Mouse (Mus musculus): Measurements from ENCODE around the gene Cadm4. TPM values are rescaled to one million over a fixed set of nuclear protein-coding genes. Genes with fewer than 3 reads are reported as not detected.

Gene Cadm4
- polyA plus RNA-seq, 1 experiment from 2014 or later = 6.7 TPM

DNA sequence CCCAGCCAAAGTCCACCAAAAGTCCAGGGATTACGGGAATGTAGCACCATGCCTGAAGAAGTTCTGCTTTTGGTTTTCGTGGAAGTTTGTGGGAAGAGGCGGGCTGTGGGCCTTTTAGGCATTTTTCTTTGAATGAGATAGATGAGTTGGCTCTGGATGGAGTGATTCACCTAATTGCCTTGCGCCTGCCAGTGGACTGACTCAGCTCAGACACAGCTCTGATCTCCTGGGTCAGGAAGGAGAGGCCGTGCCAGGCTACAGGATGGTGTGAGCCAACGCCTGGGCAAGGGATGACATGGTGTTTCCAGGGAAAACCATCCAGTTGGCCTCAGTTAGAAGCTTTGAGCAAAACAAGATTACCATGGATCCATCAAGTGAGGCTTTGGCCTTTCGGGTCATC is 11.5 kb upstream of the Cadm4 start:
- WGBS = 95% methylated on average over 7 of the region's 7 CpGs
- Histone ChIP-seq H3K4me2 (no peak overlapping the region), H3K9ac (no peak overlapping the region), H3K4me1 (peaks cover 10% of the 10 kb centered on the region), H3K27me3 (no peaks in the 10 kb centered on the region), H3K4me3 (no peak overlapping the region), H3K27ac (no peak overlapping the region), H3K36me3 (no peaks in the 10 kb centered on the region), H3K9me3 (peaks cover 8% of the 10 kb centered on the region; the same call in 1 of the 2 replicates)
- ATAC-seq (ENCODE audit: insufficient number of reproducible peaks, insufficient read depth, low FRiP score, low TSS enrichment, low read depth) = no peak

- Histone ChIP-seq H3K36me3 (no peaks in the 10 kb centered on the region), H3K9ac (no peak overlapping the region), H3K27me3 (no peaks in the 10 kb centered on the region), H3K4me1 (peaks cover 10% of the 10 kb centered on the region), H3K27ac (no peak overlapping the region), H3K9me3 (peaks cover 8% of the 10 kb centered on the region; the same call in 1 of the 2 replicates), H3K4me2 (no peak overlapping the region), H3K4me3 (no peak overlapping the region)
- ATAC-seq (ENCODE audit: insufficient number of reproducible peaks, insufficient read depth, low FRiP score, low TSS enrichment, low read depth) = no peak
- 70% methylated on average over 6 of the region's 6 CpGs for WGBS
These were observed 9.4 kb upstream of the Cadm4 start for GRCm38 (mm10) chr7:24472442-24472841.

DNA sequence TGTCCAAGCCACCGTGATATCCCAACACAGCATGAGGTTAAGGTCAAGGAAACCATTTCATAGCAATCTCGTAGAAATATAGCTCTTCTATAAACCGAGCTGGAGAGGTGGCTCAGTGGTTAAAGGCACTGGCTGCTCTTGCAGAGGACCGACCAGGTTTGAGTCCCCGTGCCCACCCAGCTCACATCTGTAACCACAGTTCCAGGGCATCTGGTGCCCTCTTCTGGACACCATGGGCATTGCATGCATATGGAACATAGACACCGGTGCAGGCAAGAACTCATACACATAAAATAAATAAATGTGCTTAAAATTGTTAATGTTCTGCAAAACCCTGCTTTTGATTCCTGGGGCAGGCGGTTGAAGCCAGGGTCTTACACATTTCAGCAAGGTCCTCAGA is 8.9 kb upstream of the Cadm4 start:
- Histone ChIP-seq H3K9ac (no peak overlapping the region), H3K4me1 (peaks cover 10% of the 10 kb centered on the region), H3K27me3 (no peaks in the 10 kb centered on the region), H3K9me3 (peaks cover 11% of the 10 kb centered on the region; the same call in 1 of the 2 replicates), H3K4me2 (no peak overlapping the region), H3K27ac (no peak overlapping the region), H3K36me3 (no peaks in the 10 kb centered on the region), H3K4me3 (no peak overlapping the region)
- no peak for ATAC-seq (ENCODE audit: insufficient number of reproducible peaks, insufficient read depth, low FRiP score, low TSS enrichment, low read depth)
- 68% methylated on average over 7 of the region's 7 CpGs for WGBS

- Histone ChIP-seq H3K4me1 (peaks cover 10% of the 10 kb centered on the region), H3K36me3 (no peaks in the 10 kb centered on the region), H3K9ac (no peak overlapping the region), H3K4me2 (no peak overlapping the region), H3K4me3 (no peak overlapping the region), H3K27ac (no peak overlapping the region), H3K9me3 (peaks cover 10% of the 10 kb centered on the region; the same call in 1 of the 2 replicates), H3K27me3 (no peaks in the 10 kb centered on the region; the same call in 1 of the 2 replicates)
- WGBS = 52% methylated on average over 10 of the region's 10 CpGs
- no peak for ATAC-seq (ENCODE audit: insufficient number of reproducible peaks, insufficient read depth, low FRiP score, low TSS enrichment, low read depth)
These were observed 7.8 kb upstream of the Cadm4 start for GRCm38 (mm10) chr7:24473913-24474529.

GRCm38 (mm10) chr7:24474811-24475506 is 6.9 kb upstream of the Cadm4 start:
- Histone ChIP-seq H3K36me3 (no peaks in the 10 kb centered on the region), H3K4me2 (peak overlapping the region; percentile 50), H3K9me3 (0 out of 2 replicates have a peak, but pooled peaks cover 2% of the 10 kb centered on the region), H3K27me3 (peaks cover 4% of the 10 kb centered on the region; the same call in 1 of the 2 replicates), H3K9ac (peak overlapping the region; percentile 32; the same call in 1 of the 2 replicates), H3K27ac (peak overlapping the region; percentile 28; the same call in 1 of the 2 replicates), H3K4me1 (peaks cover 10% of the 10 kb centered on the region), H3K4me3 (peak overlapping the region; percentile 13; the same call in 1 of the 2 replicates)
- ATAC-seq (ENCODE audit: insufficient number of reproducible peaks, insufficient read depth, low FRiP score, low TSS enrichment, low read depth) = no peak
- WGBS = 26% methylated on average over 21 of the region's 21 CpGs

DNA sequence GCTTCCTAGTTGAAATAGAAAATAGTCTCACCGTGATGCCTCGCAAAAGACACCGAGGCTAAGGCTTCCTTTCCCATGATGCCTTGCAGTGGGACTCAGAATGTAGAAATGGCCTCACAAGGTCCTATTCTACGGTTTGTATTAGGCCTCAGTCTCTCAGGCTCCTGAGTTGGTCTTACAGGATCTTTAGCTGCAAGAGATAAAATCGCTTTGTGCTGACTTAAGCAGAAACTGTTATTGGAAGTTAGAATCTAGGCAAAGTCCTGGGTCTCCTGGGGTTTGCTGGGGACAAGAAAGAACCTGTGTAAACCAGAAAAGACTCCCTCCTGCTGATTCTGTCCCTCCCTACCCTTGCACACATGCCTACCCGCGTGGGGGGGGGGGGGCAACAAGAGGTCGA is 5.5 kb upstream of the Cadm4 start:
- H3K9ac ChIP-seq = no peak overlapping the region
- H3K27ac ChIP-seq = no peak overlapping the region
- H3K9me3 ChIP-seq = 0 out of 2 replicates have a peak, but pooled peaks cover 2% of the 10 kb centered on the region
- peaks cover 17% of the 10 kb centered on the region for H3K27me3 ChIP-seq
- H3K4me2 ChIP-seq = no peak overlapping the region
- H3K4me1 ChIP-seq = peaks cover 15% of the 10 kb centered on the region
- no peaks in the 10 kb centered on the region for H3K36me3 ChIP-seq
- 81% methylated on average over 8 of the region's 8 CpGs for WGBS
- no peak for ATAC-seq (ENCODE audit: insufficient number of reproducible peaks, insufficient read depth, low FRiP score, low TSS enrichment, low read depth)
- no peak overlapping the region for H3K4me3 ChIP-seq

- Histone ChIP-seq H3K27me3 (peaks cover 20% of the 10 kb centered on the region), H3K27ac (no peak overlapping the region), H3K4me3 (no peak overlapping the region), H3K36me3 (no peaks in the 10 kb centered on the region), H3K9ac (no peak overlapping the region), H3K4me2 (no peak overlapping the region), H3K9me3 (0 out of 2 replicates have a peak, but pooled peaks cover 2% of the 10 kb centered on the region), H3K4me1 (peaks cover 17% of the 10 kb centered on the region)
- no peak for ATAC-seq (ENCODE audit: insufficient number of reproducible peaks, insufficient read depth, low FRiP score, low TSS enrichment, low read depth)
- 84% methylated on average over 7 of the region's 7 CpGs for WGBS
These were observed 5.0 kb upstream of the Cadm4 start for GRCm38 (mm10) chr7:24476856-24477255.

DNA sequence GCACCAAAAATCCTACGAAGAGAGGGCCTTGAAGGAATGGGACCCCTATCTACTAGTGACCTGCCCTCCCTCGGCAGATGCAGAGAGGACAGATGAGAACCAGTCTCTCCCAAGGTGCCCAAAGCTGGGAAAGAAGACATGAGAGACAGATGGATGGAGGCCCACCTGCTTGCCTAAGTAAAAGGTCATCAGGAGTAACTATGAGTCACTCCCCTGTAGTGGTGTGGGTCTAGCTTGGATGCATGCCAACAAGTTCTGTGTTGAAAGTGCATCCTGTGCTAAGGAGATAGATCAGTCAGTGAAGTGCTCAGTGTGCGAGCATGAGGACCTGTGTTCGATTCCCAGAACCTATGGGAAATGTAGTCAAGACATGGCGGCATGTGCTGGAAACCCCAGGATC is 2.9 kb upstream of the Cadm4 start:
- H3K27me3 ChIP-seq = peaks cover 30% of the 10 kb centered on the region
- no peak overlapping the region for H3K9ac ChIP-seq
- H3K4me3 ChIP-seq = no peak overlapping the region
- no peak overlapping the region for H3K4me2 ChIP-seq
- no peak overlapping the region for H3K27ac ChIP-seq
- no peaks in the 10 kb centered on the region for H3K36me3 ChIP-seq
- 82% methylated on average over 5 of the region's 5 CpGs for WGBS
- H3K9me3 ChIP-seq = 0 out of 2 replicates have a peak, but pooled peaks cover 2% of the 10 kb centered on the region
- no peak for ATAC-seq (ENCODE audit: insufficient number of reproducible peaks, insufficient read depth, low FRiP score, low TSS enrichment, low read depth)
- H3K4me1 ChIP-seq = peaks cover 22% of the 10 kb centered on the region

- no peak overlapping the region for H3K9ac ChIP-seq
- peaks cover 37% of the 10 kb centered on the region for H3K27me3 ChIP-seq
- H3K27ac ChIP-seq = no peak overlapping the region
These were observed 2.1 kb upstream of the Cadm4 start for GRCm38 (mm10) chr7:24479685-24480084.

DNA sequence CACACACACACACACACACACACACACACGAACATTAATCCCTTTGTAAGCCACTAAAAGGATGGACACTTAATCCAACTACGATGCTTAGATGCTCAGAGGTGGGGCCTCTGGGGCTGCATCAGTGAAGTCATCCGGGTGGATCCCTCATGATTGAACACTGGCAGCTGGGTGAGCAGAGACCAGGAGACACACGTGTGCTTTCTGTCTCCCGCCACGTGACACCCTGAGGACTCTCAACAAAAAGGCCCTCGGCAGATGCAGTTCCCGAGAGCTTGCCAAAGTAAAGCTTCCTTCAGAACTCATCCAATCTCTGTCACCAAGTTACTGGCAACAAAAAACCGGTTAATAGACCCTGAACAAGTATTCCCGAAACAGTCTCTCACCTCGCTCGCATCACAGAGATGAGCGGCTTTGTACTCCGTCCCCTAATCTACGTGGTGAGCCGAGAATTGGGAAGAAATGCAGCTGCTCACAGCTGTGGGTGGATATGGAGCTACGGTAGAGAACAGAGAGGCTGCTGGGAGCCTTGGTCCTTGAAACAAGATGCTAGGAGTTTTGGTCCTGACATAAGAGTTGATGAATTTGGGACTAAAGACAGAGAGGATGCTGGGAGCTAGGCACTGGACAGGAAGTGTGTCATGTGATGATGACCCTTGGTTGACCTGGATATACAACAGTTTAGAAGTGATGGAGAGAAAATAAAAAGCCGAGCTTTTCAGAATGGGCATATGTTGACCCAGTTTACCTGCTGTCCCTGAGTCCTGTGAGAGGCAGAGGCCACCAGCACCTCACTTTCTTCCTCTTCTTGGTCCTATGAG is 1.5 kb upstream of the Cadm4 start:
- ATAC-seq (ENCODE audit: insufficient number of reproducible peaks, insufficient read depth, low FRiP score, low TSS enrichment, low read depth) = no peak
- H3K4me2 ChIP-seq = peak overlapping the region; percentile 95; the same call in 1 of the 2 replicates
- WGBS = 59% methylated on average over 18 of the region's 18 CpGs

More at GRCm38 (mm10) chr7:24479685-24480084, 2.1 kb upstream of the Cadm4 start:
- Histone ChIP-seq H3K36me3 (no peaks in the 10 kb centered on the region), H3K9me3 (0 out of 2 replicates have a peak, but pooled peaks cover 2% of the 10 kb centered on the region), H3K4me2 (no peak overlapping the region), H3K4me1 (peaks cover 19% of the 10 kb centered on the region), H3K4me3 (no peak overlapping the region)
- WGBS = 87% methylated on average over 2 of the region's 2 CpGs
- ATAC-seq (ENCODE audit: insufficient number of reproducible peaks, insufficient read depth, low FRiP score, low TSS enrichment, low read depth) = no peak

DNA sequence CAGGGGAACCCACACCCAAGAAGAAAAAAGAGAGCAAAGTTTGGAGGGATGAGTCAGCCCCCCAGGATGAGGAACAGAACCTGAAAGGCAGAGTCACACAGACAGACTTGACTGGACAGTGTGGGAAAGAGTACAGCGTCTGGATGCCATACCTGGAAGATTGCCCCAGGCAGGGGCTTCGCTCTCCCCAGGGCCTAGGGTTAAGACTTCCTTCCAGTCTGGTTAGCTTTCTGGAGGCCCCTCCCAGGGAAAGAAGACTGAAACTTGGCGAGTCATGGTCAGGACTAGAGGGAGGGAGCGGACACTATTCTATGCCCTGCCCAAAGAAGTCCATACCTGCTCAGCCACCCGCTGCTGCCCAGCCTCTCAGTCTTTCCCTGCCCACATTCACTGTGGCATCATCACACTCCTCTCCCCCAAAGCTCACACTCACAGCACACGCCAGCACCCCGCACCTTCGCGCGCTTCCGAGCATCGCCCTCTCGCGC is 793 bp upstream of the Cadm4 start:
- Histone ChIP-seq H3K4me1 (peaks cover 12% of the 10 kb centered on the region), H3K4me2 (peak overlapping the region; percentile 95), H3K4me3 (peak overlapping the region; percentile 68), H3K9ac (peak overlapping the region; percentile 75), H3K9me3 (0 out of 2 replicates have a peak, but pooled peaks cover 2% of the 10 kb centered on the region), H3K27me3 (peaks cover 43% of the 10 kb centered on the region), H3K27ac (no peak overlapping the region), H3K36me3 (no peaks in the 10 kb centered on the region)
- ATAC-seq (ENCODE audit: insufficient number of reproducible peaks, insufficient read depth, low FRiP score, low TSS enrichment, low read depth) = peak; percentile 33; the same call in 1 of the 2 replicates
- 8% methylated on average over 14 of the region's 14 CpGs for WGBS

More for the DNA sequence above, 1.5 kb upstream of the Cadm4 start:
- peaks cover 41% of the 10 kb centered on the region for H3K27me3 ChIP-seq
- H3K36me3 ChIP-seq = no peaks in the 10 kb centered on the region
- H3K9ac ChIP-seq = no peak overlapping the region
- H3K4me3 ChIP-seq = 0 out of 2 replicates have a peak overlapping the region, but pooled peaks have one; percentile 68
- H3K4me1 ChIP-seq = peaks cover 12% of the 10 kb centered on the region
- H3K27ac ChIP-seq = no peak overlapping the region
- H3K9me3 ChIP-seq = 0 out of 2 replicates have a peak, but pooled peaks cover 2% of the 10 kb centered on the region
